Mouse (Mus musculus) CH12.LX (cell line): Measurements from ENCODE around the gene Tnfsf9. TPM values are rescaled to one million over a fixed set of nuclear protein-coding genes. Genes with fewer than 3 reads are reported as not detected.

Experiments
- DNase-seq: peaks from one replicate; pipeline ENCODE4 v3.0.0-alpha.2; 2013; ENCODE audit errors: extremely low read depth
- H3K27ac ChIP-seq: 2 replicates; pipeline ENCODE4 v1.5.1; 2012; ENCODE audit warnings: low read depth, mild to moderate bottlenecking, control low read depth, moderate library complexity; ENCODE audit not compliant: insufficient read depth
- H3K27me3 ChIP-seq: replicated peaks from 2 replicates; pipeline ENCODE3; 2012; ENCODE audit warnings: inconsistent platforms
- H3K36me3 ChIP-seq, 2 experiments: replicated peaks in 1 of 2; 2 replicates each; pipeline versions ENCODE3 to v1.6.1; 2012; ENCODE audit warnings: inconsistent platforms in 1 of 2, low read length in 1 of 2, mild to moderate bottlenecking in 1 of 2, mixed read lengths in 1 of 2, moderate library complexity in 1 of 2; ENCODE audit not compliant: control insufficient read depth in 1 of 2, insufficient read depth in 1 of 2
- H3K4me1 ChIP-seq, 2 experiments: 2 replicates each; pipeline ENCODE4 v1.6.1; 2012; ENCODE audit warnings: inconsistent platforms in 1 of 2, moderate library complexity in 1 of 2; ENCODE audit not compliant: insufficient read depth in 2 of 2, control insufficient read depth in 1 of 2
- H3K4me2 ChIP-seq: 2 replicates; pipeline ENCODE4 v1.6.1; 2012; ENCODE audit warnings: low read depth, mild to moderate bottlenecking, control low read depth; ENCODE audit not compliant: poor library complexity, insufficient read depth, severe bottlenecking
- H3K4me3 ChIP-seq, 3 experiments: fragments of 150-350 bp in 1 of 3; sonication (generic) in 1 of 3; replicated peaks in 1 of 3; 2 replicates each; pipeline versions ENCODE3 to v1.5.1; 2011 to 2012; ENCODE audit warnings: low read depth in 2 of 3, low read length in 2 of 3, mild to moderate bottlenecking in 2 of 3, moderate library complexity in 2 of 3, control low read depth in 1 of 3, improper control_type of control experiment in 1 of 3, inconsistent platforms in 1 of 3, mixed read lengths in 1 of 3; ENCODE audit not compliant: poor library complexity in 1 of 3
- H3K79me2 ChIP-seq: replicated peaks from 2 replicates; pipeline ENCODE4 v1.6.1; 2012; ENCODE audit warnings: mild to moderate bottlenecking, moderate library complexity; ENCODE audit not compliant: control insufficient read depth, poor library complexity, insufficient read depth, severe bottlenecking; ENCODE audit errors: extremely low read depth
- H3K9ac ChIP-seq: 2 replicates; pipeline ENCODE4 v1.6.1; 2012; ENCODE audit warnings: low read depth, mild to moderate bottlenecking, control low read depth, moderate library complexity; ENCODE audit not compliant: insufficient read depth
- H3K9me3 ChIP-seq: replicated peaks from 2 replicates; pipeline ENCODE3; 2012; ENCODE audit warnings: low read length, inconsistent platforms, mixed read lengths
- BHLHE40 ChIP-seq: IDR thresholded peaks from 2 replicates; pipeline ENCODE4 v1.6.1; 2011; ENCODE audit warnings: mild to moderate bottlenecking, low read depth, low read length, improper control_type of control experiment
- CHD1 ChIP-seq: IDR thresholded peaks from 2 replicates; pipeline ENCODE4 v1.6.1; 2012; ENCODE audit warnings: low read depth, low read length, improper control_type of control experiment, inconsistent platforms
- CHD2 ChIP-seq: IDR thresholded peaks from 2 replicates; pipeline ENCODE4 v1.6.1; 2011; ENCODE audit warnings: low read length, improper control_type of control experiment
- CTCF ChIP-seq, 2 experiments: IDR thresholded peaks in 1 of 2; conservative IDR thresholded peaks in 1 of 2; 2 replicates each; pipeline ENCODE4 v1.5.1; 2011 to 2012; ENCODE audit warnings: low read depth in 2 of 2, low read length in 2 of 2, improper control_type of control experiment in 1 of 2, inconsistent platforms in 1 of 2, mild to moderate bottlenecking in 1 of 2, moderate library complexity in 1 of 2
- E2F4 ChIP-seq: IDR thresholded peaks from 2 replicates; pipeline ENCODE4 v1.6.1; 2011; ENCODE audit warnings: low read depth, low read length, improper control_type of control experiment; ENCODE audit not compliant: insufficient replicate concordance
- ELF1 ChIP-seq: IDR thresholded peaks from 2 replicates; pipeline ENCODE4 v1.6.1; 2014; ENCODE audit warnings: low read depth, mild to moderate bottlenecking, inconsistent platforms, low read length, improper control_type of control experiment
- EP300 ChIP-seq: IDR thresholded peaks from 2 replicates; pipeline ENCODE4 v1.6.1; 2011; ENCODE audit warnings: low read length, improper control_type of control experiment
- ETS1 ChIP-seq: conservative IDR thresholded peaks from 2 replicates; pipeline ENCODE4 v1.6.1; 2012; ENCODE audit warnings: low read depth, mild to moderate bottlenecking, inconsistent platforms, low read length, improper control_type of control experiment, moderate library complexity
- HCFC1 ChIP-seq: IDR thresholded peaks from 2 replicates; pipeline ENCODE4 v1.6.1; 2012; ENCODE audit warnings: low read depth, mild to moderate bottlenecking, inconsistent platforms, low read length, improper control_type of control experiment
- IRF4 ChIP-seq: IDR thresholded peaks from 2 replicates; pipeline ENCODE4 v1.6.1; 2014; ENCODE audit warnings: low read depth, mild to moderate bottlenecking, inconsistent platforms, low read length, improper control_type of control experiment
- JUN ChIP-seq: IDR thresholded peaks from 2 replicates; pipeline ENCODE4 v1.6.1; 2011; ENCODE audit warnings: low read depth, mild to moderate bottlenecking, low read length, improper control_type of control experiment, moderate library complexity; ENCODE audit not compliant: insufficient read depth
- JUND ChIP-seq: conservative IDR thresholded peaks from 2 replicates; pipeline ENCODE4 v1.6.1; 2011; ENCODE audit warnings: low read depth, low read length, improper control_type of control experiment
- KAT2A ChIP-seq: IDR thresholded peaks from 2 replicates; pipeline ENCODE4 v1.6.1; 2012; ENCODE audit warnings: low read length, improper control_type of control experiment, inconsistent platforms; ENCODE audit not compliant: insufficient replicate concordance
- MAFK ChIP-seq: IDR thresholded peaks from 2 replicates; pipeline ENCODE4 v1.6.1; 2011; ENCODE audit warnings: low read length, improper control_type of control experiment; ENCODE audit not compliant: insufficient replicate concordance
- MAX ChIP-seq: IDR thresholded peaks from 2 replicates; pipeline ENCODE4 v1.6.1; 2011; ENCODE audit warnings: low read length, improper control_type of control experiment
- MAZ ChIP-seq: IDR thresholded peaks from 2 replicates; pipeline ENCODE4 v1.6.1; 2012; ENCODE audit warnings: low read depth, mild to moderate bottlenecking, inconsistent platforms, low read length, improper control_type of control experiment, moderate library complexity
- MEF2A ChIP-seq: IDR thresholded peaks from 2 replicates; pipeline ENCODE4 v1.6.1; 2014; ENCODE audit warnings: low read depth, mild to moderate bottlenecking, inconsistent platforms, low read length, improper control_type of control experiment, borderline replicate concordance
- MXI1 ChIP-seq: IDR thresholded peaks from 2 replicates; pipeline ENCODE4 v1.6.1; 2011; ENCODE audit warnings: mild to moderate bottlenecking, low read depth, low read length, improper control_type of control experiment
- MYC ChIP-seq: IDR thresholded peaks from 2 replicates; pipeline ENCODE4 v1.6.1; 2011; ENCODE audit warnings: low read depth, mild to moderate bottlenecking, improper control_type of control experiment, low read length
- NELFE ChIP-seq: IDR thresholded peaks from 2 replicates; pipeline ENCODE4 v1.6.1; 2011; ENCODE audit warnings: low read depth, low read length, improper control_type of control experiment
- NRF1 ChIP-seq: IDR thresholded peaks from 2 replicates; pipeline ENCODE4 v1.6.1; 2014; ENCODE audit warnings: low read depth, mild to moderate bottlenecking, inconsistent platforms, low read length, improper control_type of control experiment, moderate library complexity
- PAX5 ChIP-seq: IDR thresholded peaks from 2 replicates; pipeline ENCODE4 v1.6.1; 2012; ENCODE audit warnings: low read length, inconsistent platforms, mixed read lengths
- POLR2A ChIP-seq: IDR thresholded peaks from 2 replicates; pipeline ENCODE4 v1.6.1; 2011; ENCODE audit warnings: low read depth, mild to moderate bottlenecking, improper control_type of control experiment, low read length
- POLR2AphosphoS2 ChIP-seq: IDR thresholded peaks from 2 replicates; pipeline ENCODE4 v1.6.1; 2011; ENCODE audit warnings: low read depth, low read length, improper control_type of control experiment
- RAD21 ChIP-seq: IDR thresholded peaks from 2 replicates; pipeline ENCODE4 v1.6.1; 2011; ENCODE audit warnings: low read depth, mild to moderate bottlenecking, low read length, improper control_type of control experiment, moderate library complexity
- RCOR1 ChIP-seq: conservative IDR thresholded peaks from 2 replicates; pipeline ENCODE4 v1.6.1; 2012; ENCODE audit warnings: low read depth, mild to moderate bottlenecking, inconsistent platforms, low read length, improper control_type of control experiment
- SIN3A ChIP-seq: IDR thresholded peaks from 2 replicates; pipeline ENCODE4 v1.6.1; 2012; ENCODE audit warnings: low read length, improper control_type of control experiment, inconsistent platforms
- SMC3 ChIP-seq: IDR thresholded peaks from 2 replicates; pipeline ENCODE4 v1.6.1; 2011; ENCODE audit warnings: low read depth, low read length, improper control_type of control experiment
- TBP ChIP-seq: conservative IDR thresholded peaks from 2 replicates; pipeline ENCODE4 v1.6.1; 2011; ENCODE audit warnings: low read depth, low read length, improper control_type of control experiment
- TCF12 ChIP-seq: IDR thresholded peaks from 2 replicates; pipeline ENCODE4 v1.6.1; 2014; ENCODE audit warnings: low read depth, mild to moderate bottlenecking, inconsistent platforms, low read length, improper control_type of control experiment
- UBTF ChIP-seq: IDR thresholded peaks from 2 replicates; pipeline ENCODE4 v1.6.1; 2012; ENCODE audit warnings: low read depth, mild to moderate bottlenecking, inconsistent platforms, low read length, improper control_type of control experiment, moderate library complexity
- USF1 ChIP-seq: IDR thresholded peaks from 2 replicates; pipeline ENCODE4 v1.6.1; 2014; ENCODE audit warnings: low read depth, mild to moderate bottlenecking, inconsistent platforms, low read length, improper control_type of control experiment
- USF2 ChIP-seq: conservative IDR thresholded peaks from 2 replicates; pipeline ENCODE4 v1.6.1; 2011; ENCODE audit warnings: low read depth, low read length, improper control_type of control experiment
- ZC3H11A ChIP-seq: IDR thresholded peaks from 2 replicates; pipeline ENCODE4 v1.6.1; 2012; ENCODE audit warnings: low read depth, mild to moderate bottlenecking, inconsistent platforms, low read length, improper control_type of control experiment
- ZKSCAN1 ChIP-seq: IDR thresholded peaks from 2 replicates; pipeline ENCODE4 v1.6.1; 2012; ENCODE audit warnings: low read depth, inconsistent platforms, low read length, improper control_type of control experiment, borderline replicate concordance
- ZMIZ1 ChIP-seq: IDR thresholded peaks from 2 replicates; pipeline ENCODE4 v1.6.1; 2012; ENCODE audit warnings: low read depth, mild to moderate bottlenecking, inconsistent platforms, low read length, improper control_type of control experiment
- ZNF384 ChIP-seq: IDR thresholded peaks from 2 replicates; pipeline ENCODE4 v1.6.1; 2012; ENCODE audit warnings: low read depth, low read length, improper control_type of control experiment, inconsistent platforms
- dilution Hi-C: fragments of 300-500 bp; cut with MboI; formaldehyde crosslinking; loops from 2 replicates; pipeline ENCODE4 v1.14.3; 2020; ENCODE audit warnings: low sequenced_read_pairs; ENCODE audit not compliant: extremely low pct_unique_long_range_greater_than_20kb, extremely low pct_ligation_motif_present
- in situ Hi-C: fragments of 300-500 bp; cut with MboI; formaldehyde crosslinking; loops from 3 replicates; pipeline ENCODE4 v1.14.3; 2019; ENCODE audit warnings: low sequenced_read_pairs, low pct_ligation_motif_present, low pct_unique_long_range_greater_than_20kb, mixed read lengths
- polyA plus RNA-seq: library from polyadenylated mRNA; unstranded; fragments of >175 nt; gene quantifications from 2 replicates; pipeline ENCODE4 v1.2.1, GENCODE M21; 2012; ENCODE audit warnings: low read depth; ENCODE audit not compliant: insufficient read length
- total RNA-seq, 2 experiments: library from RNA; depleted of rRNA; stranded (reverse); fragments of 300-350 nt in 1 of 2; fragments of >200 nt in 1 of 2; gene quantifications; 2 replicates each; pipeline ENCODE4 v1.2.3; 2012 to 2014

The Tnfsf9 gene
- total and polyA plus RNA-seq, 3 experiments, result 123 to 321 (median 137) TPM

- TF ChIP-seq USF1 (no peak), MYC (peak; percentile 74)
Observed at GRCm38 (mm10) chr17:57138676-57139075, 33.6 kb downstream of the Tnfsf9 start (continued).

GRCm38 (mm10) chr17:57139708-57140107 is 34.6 kb downstream of the Tnfsf9 start:
- dilution Hi-C loops, result no loop called here
- DNase-seq, result peak; percentile 80
- peaks cover 57 to 94% of the 10 kb centered on the region in 2 experiments for H3K4me1 ChIP-seq

GRCm38 (mm10) chr17:57143704-57144103 is 38.6 kb downstream of the Tnfsf9 start:
- H3K4me2 ChIP-seq, result peak overlapping the region; percentile 58
- peak overlapping the region; percentile 99 for H3K9ac ChIP-seq
- no peaks in the 10 kb centered on the region for H3K9me3 ChIP-seq
- peaks cover 49% of the 10 kb centered on the region for H3K79me2 ChIP-seq
- peak; percentile 13; the same call in 1 of the 2 replicates for TF ChIP-seq USF2
- TF ChIP-seq JUND, result peak; percentile 33; the same call in 1 of the 2 replicates
- 0 out of 2 replicates have a peak, but pooled peaks have one; percentile 83 for TF ChIP-seq POLR2AphosphoS2
- no peak for TF ChIP-seq CTCF (conservative IDR thresholded peaks at IDR 0.05 in 1 of 2, IDR thresholded peaks at IDR 0.05 in 1 of 2; ENCODE audit: low read depth in 2 of 2, low read length in 2 of 2)
- TF ChIP-seq IRF4, result 0 out of 2 replicates have a peak, but pooled peaks have one; percentile 18
- TF ChIP-seq EP300, result no peak; the same call in 1 of the 2 replicates
- TF ChIP-seq TBP, result 0 out of 2 replicates have a peak, but pooled peaks have one; percentile 29
- TF ChIP-seq NRF1, result no peak
- TF ChIP-seq JUN, result peak; percentile 35; the same call in 1 of the 2 replicates
- 0 out of 2 replicates have a peak, but pooled peaks have one; percentile 6 for TF ChIP-seq RCOR1
- TF ChIP-seq ETS1, result peak; percentile 60; the same call in 1 of the 2 replicates
- H3K27ac ChIP-seq, result peak overlapping the region; percentile 98
- in situ Hi-C loops, result no loop called here
- H3K27me3 ChIP-seq, result no peaks in the 10 kb centered on the region
- no peak for DNase-seq
- H3K36me3 ChIP-seq, result peaks cover 48 to 88% of the 10 kb centered on the region in 2 experiments
- H3K4me3 ChIP-seq, result peak overlapping the region; percentile 14 to 90 (median 33)
- dilution Hi-C loops, result no loop called here
- peaks cover 35 to 60% of the 10 kb centered on the region in 2 experiments for H3K4me1 ChIP-seq

More at GRCm38 (mm10) chr17:57139708-57140107, 34.6 kb downstream of the Tnfsf9 start:
- TF ChIP-seq E2F4 (0 out of 2 replicates have a peak, but pooled peaks have one; percentile 40), MXI1 (peak; percentile 31; the same call in 1 of the 2 replicates), CTCF (conservative IDR thresholded peaks at IDR 0.05 in 1 of 2, IDR thresholded peaks at IDR 0.05 in 1 of 2; ENCODE audit: low read depth in 2 of 2, low read length in 2 of 2) (no peak), JUND (peak; percentile 92), NRF1 (no peak), ELF1 (no peak; the same call in 1 of the 2 replicates), POLR2A (peak; percentile 46), KAT2A (0 out of 2 replicates have a peak, but pooled peaks have one; percentile 24), MYC (peak; percentile 89), MAX (peak; percentile 30; the same call in 1 of the 2 replicates), UBTF (no peak), BHLHE40 (peak; percentile 80), MAFK (peak; percentile 83), NELFE (0 out of 2 replicates have a peak, but pooled peaks have one; percentile 27), IRF4 (peak; percentile 98), ZKSCAN1 (no peak), HCFC1 (no peak; the same call in 1 of the 2 replicates), ZNF384 (0 out of 2 replicates have a peak, but pooled peaks have one; percentile 31), MAZ (peak; percentile 64; the same call in 1 of the 2 replicates), POLR2AphosphoS2 (no peak), SMC3 (peak; percentile 26), RCOR1 (peak; percentile 94), TCF12 (peak; percentile 96), TBP (peak; percentile 76), JUN (peak; percentile 83), PAX5 (no peak), CHD2 (peak; percentile 84), ETS1 (peak; percentile 83), EP300 (peak; percentile 98), ZMIZ1 (peak; percentile 65), USF1 (no peak), ZC3H11A (peak; percentile 6; the same call in 1 of the 2 replicates), CHD1 (no peak), RAD21 (no peak; the same call in none of the 2 replicates), MEF2A (peak; percentile 92), SIN3A (peak; percentile 86)
- peak overlapping the region; percentile 41 for H3K9ac ChIP-seq
- H3K9me3 ChIP-seq, result peaks cover 7% of the 10 kb centered on the region
- peaks cover 27 to 80% of the 10 kb centered on the region in 2 experiments for H3K36me3 ChIP-seq
- peak overlapping the region; percentile 100 for H3K27ac ChIP-seq
- no peak overlapping the region for H3K4me2 ChIP-seq
- H3K4me3 ChIP-seq, result no peak overlapping the region
- in situ Hi-C loops, result no loop called here
- H3K27me3 ChIP-seq, result no peaks in the 10 kb centered on the region
- H3K79me2 ChIP-seq, result peaks cover 20% of the 10 kb centered on the region
